Mouse (Mus musculus) kidney, postnatal 0 days (tissue): ENCODE data around the gene Shank2. TPM values are rescaled to one million over a fixed set of nuclear protein-coding genes. Genes with fewer than 3 reads are reported as not detected.

ENCODE experiments used
- ATAC-seq: fragments of 200-750 bp; cut with Nextera tagmentation; replicated peaks from 2 replicates; pipeline ENCODE4 v1.8.0; 2017; ENCODE audit warnings: low read depth, moderate number of reproducible peaks, moderate TSS enrichment, moderate library complexity; ENCODE audit not compliant: low FRiP score
- DNase-seq: peaks from one replicate; pipeline ENCODE4 v3.0.0-alpha.2; 2016; ENCODE audit warnings: low spot score
- H3K27ac ChIP-seq: fragments of 300-500 bp; sonication (generic); 2 replicates; pipeline ENCODE4 v1.5.1; 2014; ENCODE audit warnings: mild to moderate bottlenecking
- H3K27me3 ChIP-seq: fragments of 300-500 bp; sonication (generic); 2 replicates; pipeline ENCODE4 v1.6.1; 2014; ENCODE audit warnings: low read length, mixed read lengths; ENCODE audit not compliant: insufficient read depth
- H3K36me3 ChIP-seq: fragments of 300-500 bp; sonication (generic); 2 replicates; pipeline ENCODE4 v1.6.1; 2014; ENCODE audit warnings: low read length, mixed read lengths; ENCODE audit not compliant: insufficient read depth
- H3K4me1 ChIP-seq: fragments of 300-500 bp; sonication (generic); replicated peaks from 2 replicates; pipeline ENCODE4 v1.6.1; 2014; ENCODE audit warnings: antibody characterized with exemption, low read length, mixed read lengths; ENCODE audit not compliant: insufficient read depth
- H3K4me2 ChIP-seq: fragments of 300-500 bp; sonication (generic); 2 replicates; pipeline ENCODE4 v1.6.1; 2014; ENCODE audit warnings: mild to moderate bottlenecking, low read length, moderate library complexity, mixed read lengths
- H3K4me3 ChIP-seq: fragments of 300-500 bp; sonication (generic); replicated peaks from 2 replicates; pipeline ENCODE4 v1.5.1; 2014; ENCODE audit warnings: low read depth, low read length
- H3K9ac ChIP-seq: fragments of 300-500 bp; sonication (generic); 2 replicates; pipeline ENCODE4 v1.6.1; 2014; ENCODE audit warnings: low read depth, low read length
- H3K9me3 ChIP-seq: fragments of 300-500 bp; sonication (generic); replicated peaks from 2 replicates; pipeline ENCODE4 v1.6.1; 2016; ENCODE audit warnings: low read length, inconsistent platforms, mixed read lengths
- CTCF ChIP-seq: IDR thresholded peaks from 2 replicates; pipeline ENCODE4 v1.5.1; 2016; ENCODE audit warnings: antibody characterized with exemption, low read depth, mild to moderate bottlenecking, moderate library complexity
- WGBS: fragments of 180-500 bp; shearing (Covaris S2); extraction: QIAGEN DNeasy Blood & Tissue Kit; methylation state at CpG from one replicate; pipeline ENCODE4 v1.1.7; 2014; 5-methylcytosine and 5-hydroxymethylcytosine counted together
- polyA plus RNA-seq: library from polyadenylated mRNA; unstranded; fragments of >200 nt; fragmentation: Nextera tagmentation; extraction: Ambion mirVana; gene quantifications from 2 replicates; pipeline ENCODE4 v1.2.1, GENCODE M21; 2015

The Shank2 gene
- polyA plus RNA-seq, 1 experiment from 2014 or later: 2.6 TPM

GRCm38 (mm10) chr7:144299351-144299750, 297.6 kb downstream of the Shank2 start:
- H3K4me1 ChIP-seq: no peaks in the 10 kb centered on the region
- no peaks in the 10 kb centered on the region for H3K9me3 ChIP-seq
- no peak for TF ChIP-seq CTCF
- H3K4me2 ChIP-seq: no peak overlapping the region
- no peaks in the 10 kb centered on the region for H3K27me3 ChIP-seq
- H3K36me3 ChIP-seq: no peaks in the 10 kb centered on the region
- H3K9ac ChIP-seq: no peak overlapping the region
- H3K4me3 ChIP-seq: no peak overlapping the region
- no peak overlapping the region for H3K27ac ChIP-seq
- WGBS: 84% methylated on average over 2 of the region's 2 CpGs
- DNase-seq: no peak
- no peak for ATAC-seq

GRCm38 (mm10) chr7:144301646-144302045, 299.9 kb downstream of the Shank2 start:
- no peak for TF ChIP-seq CTCF
- Histone ChIP-seq H3K9ac (no peak overlapping the region), H3K9me3 (no peaks in the 10 kb centered on the region), H3K4me3 (no peak overlapping the region), H3K27me3 (no peaks in the 10 kb centered on the region), H3K36me3 (no peaks in the 10 kb centered on the region), H3K4me1 (no peaks in the 10 kb centered on the region), H3K4me2 (no peak overlapping the region), H3K27ac (no peak overlapping the region)
- whole genome bisulfite sequencing: 80% methylated on average over 4 of the region's 4 CpGs
- ATAC-seq (no peak), DNase-seq (no peak)

- H3K9me3 ChIP-seq: no peaks in the 10 kb centered on the region
- ATAC-seq (no peak), DNase-seq (no peak)
- H3K27ac ChIP-seq: no peak overlapping the region
- 20% methylated on average over 5 of the region's 5 CpGs for WGBS
- no peak overlapping the region for H3K9ac ChIP-seq
- H3K4me3 ChIP-seq: no peak overlapping the region
- no peaks in the 10 kb centered on the region for H3K27me3 ChIP-seq
- H3K36me3 ChIP-seq: no peaks in the 10 kb centered on the region
- no peak overlapping the region for H3K4me2 ChIP-seq
- TF ChIP-seq CTCF: no peak
- H3K4me1 ChIP-seq: no peaks in the 10 kb centered on the region
Observed at GRCm38 (mm10) chr7:144302498-144302897, 300.8 kb downstream of the Shank2 start.

- DNase-seq: no peak
- H3K4me2 ChIP-seq: no peak overlapping the region
- no peak overlapping the region for H3K9ac ChIP-seq
- no peaks in the 10 kb centered on the region for H3K9me3 ChIP-seq
- WGBS: 84% methylated on average over 10 of the region's 10 CpGs
- no peak for ATAC-seq
- no peaks in the 10 kb centered on the region for H3K36me3 ChIP-seq
- H3K27me3 ChIP-seq: no peaks in the 10 kb centered on the region
- H3K27ac ChIP-seq: no peak overlapping the region
- no peaks in the 10 kb centered on the region for H3K4me1 ChIP-seq
- H3K4me3 ChIP-seq: no peak overlapping the region
- TF ChIP-seq CTCF: no peak
Observed at GRCm38 (mm10) chr7:144307853-144308409, 306.2 kb downstream of the Shank2 start.

- H3K27ac ChIP-seq: no peak overlapping the region
- H3K4me1 ChIP-seq: no peaks in the 10 kb centered on the region
- no peak for TF ChIP-seq CTCF
- no peak overlapping the region for H3K4me2 ChIP-seq
- no peak overlapping the region for H3K4me3 ChIP-seq
- no peak overlapping the region for H3K9ac ChIP-seq
- WGBS: 85% methylated on average over 11 of the region's 11 CpGs
- no peaks in the 10 kb centered on the region for H3K9me3 ChIP-seq
- no peaks in the 10 kb centered on the region for H3K27me3 ChIP-seq
- H3K36me3 ChIP-seq: no peaks in the 10 kb centered on the region
- ATAC-seq (no peak), DNase-seq (no peak)
Observed at GRCm38 (mm10) chr7:144314438-144315105, 312.8 kb downstream of the Shank2 start.

- 90% methylated on average over 6 of the region's 6 CpGs for WGBS
- Histone ChIP-seq H3K4me2 (no peak overlapping the region), H3K36me3 (no peaks in the 10 kb centered on the region), H3K27me3 (no peaks in the 10 kb centered on the region), H3K9ac (no peak overlapping the region), H3K27ac (no peak overlapping the region), H3K9me3 (no peaks in the 10 kb centered on the region), H3K4me3 (no peak overlapping the region), H3K4me1 (no peaks in the 10 kb centered on the region)
- ATAC-seq: no peak
- TF ChIP-seq CTCF: no peak
- no peak for DNase-seq
Observed at GRCm38 (mm10) chr7:144316224-144316623, 314.5 kb downstream of the Shank2 start.
